Mouse (Mus musculus): Measurements from ENCODE around the gene Etnk2. TPM values are rescaled to one million over a fixed set of nuclear protein-coding genes. Genes with fewer than 3 reads are reported as not detected.
A peak's percentile ranks its signal among the peaks of the same experiment; 100 is the strongest.

The Etnk2 gene
- total RNA-seq, 2 experiments from 2014 or later, result not detected

DNA sequence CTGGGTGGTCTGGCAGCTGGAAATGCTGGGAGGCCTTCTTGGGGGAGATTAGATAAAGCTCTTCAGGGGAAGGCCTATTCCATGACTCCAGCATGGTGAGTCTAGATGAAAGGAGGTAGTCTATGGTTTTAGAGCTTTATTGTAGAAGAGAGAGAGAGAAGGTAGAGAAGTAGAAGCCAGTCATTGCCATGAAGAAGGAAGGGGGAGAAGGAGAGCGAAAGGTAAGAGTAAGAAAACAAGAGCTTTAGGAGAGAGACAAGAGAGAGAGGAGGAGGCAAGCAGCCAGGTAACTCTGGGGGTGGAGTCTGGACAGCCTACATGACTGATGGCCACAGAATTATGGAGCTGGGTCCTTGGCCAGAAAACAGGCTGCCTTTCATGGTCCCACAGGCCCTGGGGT lies 13.2 kb upstream of the Etnk2 start, which contains the start of gene Ren1:
Gene Ren1, plus strand, starts transcription at position 301 of the 400 bp plus-strand sequence.
- no peak for ATAC-seq (ENCODE audit: poor library complexity, severe bottlenecking)

DNA sequence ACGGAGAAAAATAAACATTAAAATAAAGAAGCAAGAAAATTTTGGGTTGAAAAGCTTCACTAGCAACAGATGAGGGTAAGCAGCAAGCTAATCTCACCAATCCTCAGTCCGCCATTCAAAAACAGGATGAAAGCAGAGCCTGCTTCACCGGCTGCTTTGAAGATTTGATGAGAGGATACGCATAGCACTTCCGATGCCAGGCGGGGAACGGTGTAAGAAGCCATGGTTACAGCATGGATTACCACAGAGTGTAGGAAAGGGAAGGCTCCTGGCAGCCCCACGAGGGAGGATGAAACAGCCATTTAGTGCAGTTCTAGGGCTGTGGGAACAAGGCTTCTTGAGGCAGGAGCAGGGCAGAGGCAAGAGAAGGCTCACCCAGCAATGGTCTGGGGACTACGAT lies 11.6 kb upstream of the Etnk2 start:
- no peak for ATAC-seq (ENCODE audit: poor library complexity, severe bottlenecking)

DNA sequence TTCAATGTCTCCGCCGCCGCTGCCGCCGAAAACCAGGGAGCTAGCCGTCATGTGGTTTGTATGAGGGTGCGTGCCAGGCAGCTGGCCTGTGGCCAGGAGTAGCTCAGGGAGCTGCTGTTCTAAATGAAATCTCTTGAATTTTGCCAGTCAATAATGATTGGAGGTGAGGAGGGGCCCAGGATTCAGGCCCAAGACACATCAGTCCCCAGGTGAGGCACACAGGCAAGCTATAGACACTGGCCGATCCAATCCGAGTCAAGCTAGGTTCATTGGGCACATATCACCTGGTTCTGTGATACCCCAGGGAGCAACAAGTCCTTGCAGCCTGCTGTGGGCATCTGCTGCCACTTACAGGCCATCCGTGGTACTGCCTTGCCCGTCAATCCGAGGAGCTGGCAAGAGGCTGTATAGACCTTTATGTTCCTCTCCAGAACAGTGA lies 10.0 kb upstream of the Etnk2 start:
- peak; percentile 60; the same call in 1 of the 2 replicates for ATAC-seq (ENCODE audit: poor library complexity, severe bottlenecking)

- ATAC-seq (ENCODE audit: poor library complexity, severe bottlenecking), result no peak
Measured at GRCm38 (mm10) chr1:133355469-133355868, 7.9 kb upstream of the Etnk2 start.

DNA sequence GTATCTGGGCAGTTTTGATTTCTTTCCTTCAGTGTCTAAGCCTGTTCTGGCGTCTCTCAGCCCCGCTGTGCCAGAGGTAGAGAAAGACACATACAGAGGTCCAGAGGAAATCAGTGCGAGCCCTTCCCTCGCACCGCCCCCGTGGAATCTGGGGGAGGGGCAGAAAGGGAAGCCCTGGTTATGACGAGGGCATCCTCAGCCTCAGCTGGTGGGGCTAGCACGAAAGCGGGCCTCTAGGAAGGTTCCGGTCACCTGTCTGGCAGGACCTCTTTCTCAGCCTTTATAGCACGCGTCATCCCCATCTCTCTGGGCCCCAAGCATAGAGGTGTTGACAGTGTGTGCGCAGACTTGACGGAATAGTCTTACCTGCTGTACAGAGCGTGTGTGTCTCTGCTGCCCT lies 7.5 kb upstream of the Etnk2 start:
- ATAC-seq (ENCODE audit: poor library complexity, severe bottlenecking), result no peak

- no peak for ATAC-seq (ENCODE audit: poor library complexity, severe bottlenecking)
Measured at GRCm38 (mm10) chr1:133356330-133356729, 7.0 kb upstream of the Etnk2 start.

GRCm38 (mm10) chr1:133361006-133361405 lies 2.4 kb upstream of the Etnk2 start:
- no peak for ATAC-seq (ENCODE audit: poor library complexity, severe bottlenecking)

GRCm38 (mm10) chr1:133362103-133362502 lies 1.3 kb upstream of the Etnk2 start:
- ATAC-seq (ENCODE audit: poor library complexity, severe bottlenecking), result no peak

DNA sequence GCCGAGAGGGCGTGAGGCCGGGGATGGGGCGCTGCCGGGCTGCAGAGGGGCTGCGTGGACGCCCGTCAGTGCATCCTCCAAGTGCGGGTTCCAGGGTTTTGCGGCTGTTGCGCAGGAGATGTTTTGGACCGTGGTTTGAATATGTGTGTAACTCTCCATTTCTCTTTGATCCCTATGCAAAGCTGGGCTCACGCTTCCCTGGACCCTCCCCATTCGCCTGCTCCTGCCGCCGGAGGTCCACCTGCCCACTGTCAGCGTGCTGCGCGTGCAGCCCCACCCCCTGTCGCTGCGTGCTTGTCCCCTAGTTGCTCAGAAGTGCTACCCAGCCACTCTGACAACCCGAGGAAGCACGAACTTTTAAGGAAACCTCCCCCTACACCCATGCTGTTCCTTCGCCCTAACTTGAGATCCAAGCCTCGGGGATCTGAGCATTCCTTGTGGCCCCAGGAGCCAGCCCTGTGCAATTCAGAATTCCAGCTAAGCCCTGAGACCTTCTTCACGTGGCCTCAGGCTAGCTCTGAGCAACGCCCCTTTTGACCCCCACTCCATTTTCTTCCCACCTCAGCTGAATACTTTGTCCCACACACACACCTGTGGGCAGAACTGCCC lies 754 bp downstream of the Etnk2 start:
- no peak for ATAC-seq (ENCODE audit: poor library complexity, severe bottlenecking)

GRCm38 (mm10) chr1:133364890-133365289 lies 1.5 kb downstream of the Etnk2 start:
- ATAC-seq (ENCODE audit: poor library complexity, severe bottlenecking), result no peak

DNA sequence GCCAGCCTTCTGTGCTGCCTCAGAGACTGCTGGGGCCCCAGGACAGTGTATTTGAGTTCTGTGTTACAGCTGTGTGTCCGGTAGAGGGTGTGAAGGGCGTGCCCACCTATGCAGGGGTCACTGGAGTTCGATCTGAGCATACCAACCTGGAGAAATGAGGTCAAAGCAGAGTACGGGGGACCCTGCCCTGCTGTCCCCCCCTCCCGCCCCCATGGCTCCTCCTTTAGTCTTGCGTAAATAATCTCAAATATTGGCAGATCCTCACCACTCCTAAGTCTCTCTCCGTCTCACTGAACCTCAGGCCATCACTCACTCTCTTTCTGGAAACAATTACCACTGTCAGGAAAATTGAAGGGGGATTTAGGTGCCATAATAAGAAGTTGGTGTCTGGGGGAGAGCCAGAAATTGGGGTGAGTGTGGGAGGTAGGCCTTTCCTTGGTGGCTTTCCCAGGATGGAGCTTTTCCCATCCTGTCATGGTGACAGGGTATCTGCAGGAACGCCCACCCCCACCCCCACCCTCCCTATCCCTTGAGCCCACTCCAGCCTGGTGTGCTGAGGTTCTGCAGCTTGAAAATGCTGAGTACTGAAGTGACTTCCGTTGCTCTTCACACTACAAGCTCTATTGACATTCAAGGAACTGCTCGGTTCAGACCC lies 3.7 kb downstream of the Etnk2 start:
- ATAC-seq (ENCODE audit: poor library complexity, severe bottlenecking), result no peak

DNA sequence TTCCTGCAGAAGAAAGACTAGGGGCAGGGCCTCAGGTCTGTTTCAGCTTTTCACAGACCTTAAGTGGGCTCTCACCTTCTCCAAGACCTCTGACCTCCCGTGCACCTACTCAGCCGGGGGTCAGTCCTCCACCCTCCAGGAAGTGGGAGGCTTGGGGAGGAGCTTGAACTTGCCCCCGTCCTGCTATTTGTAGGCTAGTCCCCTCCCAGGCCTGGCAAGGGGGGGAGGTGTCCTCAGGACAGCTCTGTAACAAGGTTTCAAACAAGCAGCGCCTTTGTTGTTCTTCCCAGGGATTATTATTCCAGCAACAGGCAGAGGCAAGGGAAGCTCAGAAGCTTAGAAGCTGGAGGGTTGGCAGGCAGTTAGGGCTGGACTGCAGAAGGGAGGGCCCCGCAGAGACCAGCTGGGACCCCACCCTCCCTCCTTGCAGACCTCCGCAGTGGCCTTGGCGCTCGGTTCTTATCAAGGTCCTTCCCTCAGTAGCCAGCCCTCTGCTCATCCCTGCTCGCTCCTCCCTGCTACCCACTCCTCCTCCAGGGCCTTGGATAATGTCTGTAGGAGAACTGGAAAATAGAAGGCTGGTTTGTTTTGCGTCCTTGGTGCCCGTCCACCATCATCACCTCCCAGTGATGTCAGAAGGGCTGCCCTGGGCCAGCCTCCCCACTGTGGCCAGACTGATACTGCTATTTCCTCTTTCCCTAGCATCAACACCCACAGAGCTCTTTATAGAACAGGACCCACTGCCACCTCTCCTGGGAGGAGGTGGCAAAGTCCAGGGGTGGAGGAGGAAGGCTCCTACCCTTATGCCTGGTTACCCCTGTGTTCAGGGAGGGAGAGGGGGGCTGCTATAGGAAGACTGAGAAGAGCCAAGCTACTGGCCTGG lies 4.5 kb downstream of the Etnk2 start:
- ATAC-seq (ENCODE audit: poor library complexity, severe bottlenecking), result peak; percentile 57; the same call in 1 of the 2 replicates

- ATAC-seq (ENCODE audit: poor library complexity, severe bottlenecking), result no peak
Measured at GRCm38 (mm10) chr1:133368644-133369043, 5.3 kb downstream of the Etnk2 start.

DNA sequence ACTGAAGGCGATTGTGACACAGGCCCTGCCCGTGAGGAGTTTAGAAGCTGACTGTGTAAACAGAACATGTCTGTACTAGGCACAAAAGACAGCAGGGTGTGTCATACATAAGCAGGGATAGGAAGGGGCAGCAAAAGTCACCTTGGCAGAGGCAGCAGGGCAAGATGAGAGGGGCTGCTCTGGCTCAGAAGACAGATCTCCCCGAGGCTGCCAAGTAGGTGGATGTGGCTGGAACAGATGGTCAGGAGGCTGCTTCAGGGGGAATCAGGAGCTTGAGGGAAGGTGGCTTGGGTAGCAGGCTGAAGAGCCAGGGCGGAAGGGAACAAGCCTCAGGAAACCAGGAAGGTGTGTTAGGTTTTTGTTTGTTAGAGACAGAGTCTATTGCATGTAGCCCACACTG lies 7.0 kb downstream of the Etnk2 start:
- no peak for ATAC-seq (ENCODE audit: poor library complexity, severe bottlenecking)

DNA sequence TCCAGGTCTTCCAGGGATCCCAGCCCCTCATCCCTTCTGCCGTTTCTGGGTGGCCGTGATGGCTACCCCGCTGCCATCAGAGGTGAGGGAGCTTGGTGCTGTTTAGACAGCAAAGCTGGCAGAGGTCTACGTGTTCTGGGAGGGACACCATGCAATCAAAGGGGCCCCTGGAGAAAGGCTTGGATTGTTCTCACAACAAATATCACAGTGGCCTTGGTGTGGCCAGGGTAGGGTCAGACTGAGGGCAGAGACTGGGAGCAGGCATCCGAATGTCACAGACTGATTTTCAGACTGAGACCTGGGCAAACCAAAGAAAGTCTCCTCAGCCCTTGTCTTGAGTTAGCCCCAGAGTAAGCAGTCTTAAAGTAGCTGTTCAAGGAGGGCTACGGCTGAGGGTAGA lies 8.1 kb downstream of the Etnk2 start:
- ATAC-seq (ENCODE audit: poor library complexity, severe bottlenecking), result no peak

GRCm38 (mm10) chr1:133372113-133372512 lies 8.7 kb downstream of the Etnk2 start:
- ATAC-seq (ENCODE audit: poor library complexity, severe bottlenecking), result no peak

- ATAC-seq (ENCODE audit: poor library complexity, severe bottlenecking), result no peak
Measured at GRCm38 (mm10) chr1:133375696-133376346, 12.4 kb downstream of the Etnk2 start.

DNA sequence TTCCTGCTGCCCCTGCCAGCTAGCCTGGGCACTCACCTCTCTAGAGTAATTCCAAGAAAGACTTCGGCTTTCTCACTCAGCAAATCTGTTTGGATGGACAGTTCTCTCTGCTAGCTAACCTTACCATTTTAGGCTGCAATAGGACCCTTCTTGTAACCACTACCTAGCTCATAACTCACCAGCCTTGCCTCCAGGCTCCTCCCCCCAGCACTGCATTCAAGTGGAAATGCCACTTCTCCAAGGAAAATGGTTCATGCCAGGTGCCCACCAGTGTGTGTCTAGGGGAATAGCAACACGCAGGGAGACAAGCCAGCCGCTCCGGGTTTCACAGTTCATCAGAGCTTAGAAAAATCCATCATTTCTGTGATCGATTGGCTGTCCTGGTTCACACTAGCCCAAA lies 14.2 kb downstream of the Etnk2 start:
- ATAC-seq (ENCODE audit: poor library complexity, severe bottlenecking), result no peak

- ATAC-seq (ENCODE audit: poor library complexity, severe bottlenecking), result no peak
Measured at GRCm38 (mm10) chr1:133379254-133379985, 16.0 kb downstream of the Etnk2 start.

DNA sequence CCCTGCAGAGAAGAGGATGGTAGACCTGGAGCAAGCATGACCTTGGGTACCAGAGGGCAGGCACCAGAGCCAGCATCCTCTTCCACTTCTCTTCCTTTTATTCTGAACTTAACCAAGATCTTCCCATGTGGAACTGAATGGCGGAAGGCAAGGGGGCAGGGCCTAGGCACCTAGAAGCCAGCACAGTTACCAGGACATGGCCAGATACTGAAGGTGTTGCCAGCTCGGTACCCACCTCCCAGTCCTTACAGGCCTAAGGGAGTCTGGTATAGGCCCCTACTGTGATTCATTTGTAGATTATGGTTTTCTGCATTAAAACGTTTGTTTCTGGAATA lies 16.6 kb downstream of the Etnk2 start:
- ATAC-seq (ENCODE audit: poor library complexity, severe bottlenecking), result no peak

All from megakaryocyte, adult 5-6 weeks (primary cell).